Mouse (Mus musculus): Measurements from ENCODE around the gene Kdm1b. TPM values are rescaled to one million over a fixed set of nuclear protein-coding genes. Genes with fewer than 3 reads are reported as not detected.

Kdm1b gene
- 3.5 and 3.7 TPM in 2 replicates for polyA plus RNA-seq (2012)

DNA sequence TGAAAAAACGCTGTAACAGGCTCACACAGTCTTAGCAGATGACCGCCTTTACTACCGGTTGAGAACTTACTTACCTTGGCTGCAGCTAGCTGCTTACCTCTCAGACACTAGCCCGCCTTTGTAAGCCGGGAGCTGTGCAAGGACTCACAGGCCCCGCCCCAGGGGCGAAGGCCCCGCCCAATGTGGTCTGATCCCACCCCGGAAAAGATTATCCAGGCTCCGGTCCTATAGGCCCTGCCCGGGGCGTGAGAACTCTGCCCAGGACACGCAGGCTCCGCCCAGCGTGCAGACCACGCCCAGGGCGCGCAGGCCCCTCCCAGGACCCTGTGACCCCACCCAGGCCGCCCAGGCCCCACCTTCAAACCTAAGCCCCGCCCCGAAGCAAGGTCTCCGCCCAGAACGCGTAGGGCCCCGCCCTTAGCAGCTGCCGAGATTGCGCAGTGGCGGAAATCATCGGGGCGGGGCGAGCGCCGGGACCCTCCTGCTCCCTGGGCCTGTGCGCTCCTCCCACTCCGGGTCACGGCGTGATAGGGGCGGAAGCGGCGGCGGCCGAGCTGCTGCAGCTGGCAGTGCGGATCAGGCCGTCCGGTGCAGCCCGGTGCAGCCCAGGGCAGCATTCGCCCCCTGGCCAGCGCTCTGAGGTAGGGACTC is at the start of gene Kdm1b:
Gene Kdm1b, plus strand, starts transcription at position 470 of the 651 bp plus-strand sequence.

DNA sequence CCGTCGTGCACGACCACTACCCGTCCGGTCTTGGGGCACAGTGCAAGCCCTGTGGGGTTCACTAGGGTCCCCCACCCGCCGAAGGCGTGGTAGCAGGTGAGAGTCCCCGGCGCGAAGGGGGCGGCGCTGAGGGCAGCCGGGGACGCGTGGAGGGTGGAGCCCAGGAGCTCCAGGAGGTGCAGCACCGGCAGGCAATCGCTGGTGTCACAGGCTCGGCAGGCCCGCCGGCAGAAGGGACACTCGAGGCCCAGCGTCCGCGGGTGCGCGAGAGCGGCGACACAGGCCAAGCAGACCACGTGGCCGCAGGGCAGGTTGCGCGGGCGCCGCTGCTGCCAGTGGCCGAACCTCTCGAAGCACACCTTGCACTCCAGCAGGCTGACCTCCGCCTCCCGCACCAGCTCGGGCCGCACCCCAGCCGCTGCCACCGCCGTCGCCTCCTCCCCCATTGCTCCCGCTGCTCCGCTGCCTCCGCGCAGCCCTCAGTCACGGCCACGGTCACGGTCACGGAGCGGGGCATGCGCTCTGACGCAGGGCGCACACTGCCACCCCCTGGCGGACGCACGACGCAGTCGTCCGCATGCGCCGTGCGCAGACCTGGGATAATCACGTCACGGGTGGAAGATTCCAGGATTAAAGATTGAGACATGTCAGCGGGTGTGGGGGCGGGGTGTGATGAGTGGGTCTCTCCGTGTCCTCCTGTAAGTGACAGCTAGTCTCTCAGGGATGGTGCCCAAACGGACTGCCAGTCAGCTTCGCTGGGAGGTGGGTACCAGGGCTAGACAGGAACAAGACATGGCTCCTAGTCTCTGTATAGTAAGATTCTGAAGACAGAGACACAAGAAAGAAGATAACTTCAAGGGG is 28.7 kb upstream of the Kdm1b start, which contains the start of gene Nhlrc1:
Gene Nhlrc1, minus strand, starts transcription at position 517 of the 861 bp plus-strand sequence.

DNA sequence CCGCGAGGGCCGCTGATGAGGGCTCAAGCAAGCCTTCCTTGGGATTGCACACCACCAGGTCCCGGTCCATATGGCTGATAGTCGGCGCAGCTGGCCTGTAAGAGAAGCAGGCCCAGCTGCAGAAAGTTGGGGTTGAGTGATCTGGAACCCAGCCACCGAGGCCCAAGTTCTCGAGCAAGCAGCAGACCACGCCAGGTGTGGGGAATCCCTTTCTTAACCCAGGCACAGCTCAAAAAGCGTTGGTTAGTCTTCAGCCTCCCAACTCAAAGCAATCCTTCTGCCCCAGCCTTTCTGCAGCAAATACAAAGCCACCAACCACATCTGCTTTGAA is 1.3 kb downstream of the Kdm1b start, which contains the start of gene Tpmt:
Gene Tpmt, minus strand, starts transcription at position 121 of the 331 bp plus-strand sequence.

DNA sequence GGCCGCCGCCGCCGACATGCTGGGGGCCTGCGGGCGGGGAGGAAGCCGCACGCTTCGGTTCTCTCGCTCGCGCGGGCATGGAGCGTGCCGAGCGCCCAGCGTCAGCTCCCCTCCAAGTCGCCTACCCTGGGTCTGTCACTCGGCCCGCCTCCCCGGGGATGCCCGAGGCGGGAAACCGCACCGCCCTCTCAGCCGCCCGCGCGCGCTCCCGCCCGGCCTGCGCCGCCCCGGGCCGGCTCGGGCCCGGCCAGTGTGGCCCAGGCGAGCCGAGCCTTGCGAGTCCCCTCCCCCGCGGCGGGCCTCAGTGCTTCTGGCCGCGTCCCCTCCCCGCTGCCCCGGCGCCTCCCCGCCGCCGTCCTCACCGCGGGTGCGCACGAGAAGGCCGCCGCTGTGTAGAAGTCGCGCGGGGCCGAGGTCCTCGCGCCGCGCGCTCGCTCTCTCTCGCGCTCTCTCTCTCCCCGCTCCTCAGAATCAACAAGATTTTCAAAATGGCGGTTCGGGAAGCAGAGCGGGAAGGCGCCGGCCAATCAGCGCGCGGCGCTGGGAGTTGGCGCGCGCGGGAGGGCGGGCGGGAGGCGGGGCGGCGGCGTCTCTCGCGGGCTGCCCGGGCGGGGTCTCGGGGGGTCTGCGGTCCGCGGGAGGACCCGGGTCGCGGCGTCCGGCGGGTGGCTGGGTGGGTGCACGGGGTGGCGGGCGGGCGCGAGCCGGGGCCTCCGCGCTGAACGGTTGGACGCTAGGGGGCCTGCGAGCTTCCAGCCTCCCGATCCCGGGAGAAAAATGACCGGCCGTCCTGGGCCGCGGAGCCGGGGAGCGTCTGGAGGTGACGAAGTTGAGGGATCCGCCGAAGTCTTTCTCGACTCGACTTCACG is 62.6 kb downstream of the Kdm1b start, which contains the start of gene Dek:
Gene Dek, minus strand, starts transcription at position 491 of the 869 bp plus-strand sequence.

DNA sequence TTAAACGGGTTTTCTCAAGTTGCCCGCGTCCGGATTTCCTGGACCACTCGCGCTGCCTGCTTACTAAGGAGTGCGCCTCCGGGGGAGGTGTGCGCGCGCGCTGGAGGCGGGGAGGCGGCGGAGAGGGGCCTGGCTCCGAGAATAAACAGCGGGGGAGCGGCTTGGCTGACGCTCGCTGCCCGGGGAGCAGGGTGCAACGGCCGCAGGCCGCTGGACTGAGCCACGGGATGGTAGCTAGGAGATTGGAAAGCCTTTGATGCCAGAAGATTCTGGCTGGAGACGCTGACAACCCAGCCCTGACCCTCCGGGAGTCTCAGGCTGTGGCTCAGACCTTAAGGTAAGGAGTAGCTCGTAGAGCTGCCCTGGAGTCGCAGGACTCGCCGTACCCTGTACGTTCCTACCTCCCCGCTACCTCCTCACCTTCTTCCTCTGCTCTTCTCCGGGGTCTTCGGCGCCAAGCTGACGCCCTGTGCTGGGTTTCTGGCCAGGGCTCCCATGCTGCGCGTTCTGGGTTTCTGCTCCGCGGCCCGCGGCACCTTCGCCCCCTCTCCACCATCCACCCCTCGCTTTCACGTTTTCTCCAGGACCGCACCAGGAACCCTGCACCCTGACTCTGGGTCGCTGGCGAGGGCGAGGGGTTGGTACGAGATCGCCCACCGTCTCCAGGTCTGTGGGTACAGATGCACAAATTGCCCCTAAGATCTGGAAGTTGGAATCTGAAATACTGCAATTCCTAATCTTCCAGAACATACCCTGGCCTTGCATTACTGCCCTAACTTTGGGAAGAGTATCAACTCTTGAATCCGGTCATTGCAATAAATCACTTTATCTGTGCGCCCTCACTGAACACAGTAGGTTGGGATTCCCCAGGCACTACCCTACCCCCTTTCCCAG is 79.5 kb downstream of the Kdm1b start, which contains the start of gene Rnf144b:
Gene Rnf144b, plus strand, starts transcription at position 120 of the 894 bp plus-strand sequence.

Other genes with a start within 250 kb of the Kdm1b start
- 29.2 and 32.2 TPM in 2 replicates for gene Kif13a, start 113.6 kb upstream of the Kdm1b start, polyA plus RNA-seq (2012)
- gene Nhlrc1, start 28.6 kb upstream of the Kdm1b start, polyA plus RNA-seq (2012) = 1.7 TPM in 2 replicates
- gene Tpmt, start 1.2 kb downstream of the Kdm1b start, polyA plus RNA-seq (2012) = 0.43 and 0.52 TPM in 2 replicates
- gene Dek, start 62.7 kb downstream of the Kdm1b start, polyA plus RNA-seq (2012) = 581 and 973 TPM in 2 replicates
- 1.6 and 3.8 TPM in 2 replicates for gene Rnf144b, start 79.2 kb downstream of the Kdm1b start, polyA plus RNA-seq (2012)

All from megakaryocyte-erythroid progenitor cell, adult 5 weeks (primary cell).